Mouse (Mus musculus): ENCODE results near the gene Gm11492. TPM values are rescaled to one million over a fixed set of nuclear protein-coding genes. Genes with fewer than 3 reads are reported as not detected.

Gm11492 gene
- total and polyA plus RNA-seq, 3 experiments, result not detected

DNA sequence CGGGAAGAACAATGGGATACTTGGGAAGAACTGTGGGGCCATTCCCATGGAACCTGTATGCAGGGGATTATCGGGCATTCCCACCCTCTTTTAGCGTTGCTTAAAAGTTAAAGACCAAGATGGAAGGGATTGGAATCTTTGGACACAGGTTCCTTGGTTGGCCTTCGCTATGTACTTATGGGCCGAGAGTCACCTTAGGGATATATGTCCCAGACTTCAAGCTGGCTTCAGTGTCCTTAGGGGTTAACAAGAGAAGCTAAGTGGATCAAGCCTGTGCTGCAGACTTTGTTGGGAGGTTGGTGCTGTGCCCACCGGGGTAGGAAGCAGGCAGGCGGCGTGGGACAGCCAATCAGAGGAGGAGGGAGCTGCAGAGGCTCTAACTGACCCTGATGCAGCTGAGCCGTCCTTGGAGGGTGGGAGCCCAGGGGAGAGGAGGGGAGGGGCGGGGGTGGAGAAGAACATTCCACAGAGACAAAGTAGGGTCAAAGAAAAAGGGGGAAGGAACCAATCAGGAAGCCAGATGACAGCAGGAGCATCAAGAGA is 14.2 kb downstream of the Gm11492 start:
- peaks cover 0 to 2% of the 10 kb centered on the region in 2 experiments; a peak in 1 of 4 replicates for H3K36me3 ChIP-seq (ENCODE audit: control insufficient read depth in 1 of 2, insufficient read depth in 2 of 2, low read length in 2 of 2)
- H3K9me3 ChIP-seq (replicated peaks; ENCODE audit: insufficient read depth, low read length), result no peaks in the 10 kb centered on the region
- H3K27ac ChIP-seq (ENCODE audit: control insufficient read depth, low read depth, low read length), result no peak overlapping the region
- TF ChIP-seq TAL1 (IDR thresholded peaks at IDR 0.05; ENCODE audit: low read length), result no peak
- TF ChIP-seq MAFK (IDR thresholded peaks at IDR 0.05; ENCODE audit: borderline replicate concordance, low read depth, low read length), result no peak
- TF ChIP-seq CHD2 (IDR thresholded peaks at IDR 0.05; ENCODE audit: low read length), result no peak
- no peak for TF ChIP-seq POLR2AphosphoS5 (IDR thresholded peaks at IDR 0.05; ENCODE audit: borderline replicate concordance, low read depth, low read length)
- no peak for TF ChIP-seq SIN3A (IDR thresholded peaks at IDR 0.05; ENCODE audit: low read length)
- TF ChIP-seq MYB (IDR thresholded peaks at IDR 0.05; ENCODE audit: low read depth, low read length), result no peak
- no peak for TF ChIP-seq SMC3 (IDR thresholded peaks at IDR 0.05; ENCODE audit: low read depth, low read length)
- TF ChIP-seq E2F4 (IDR thresholded peaks at IDR 0.05; ENCODE audit: borderline replicate concordance, low read depth, low read length), result no peak
- no peak for TF ChIP-seq HCFC1 (IDR thresholded peaks at IDR 0.05; ENCODE audit: low read depth, low read length)
- no peak for TF ChIP-seq JUND (IDR thresholded peaks at IDR 0.05; ENCODE audit: low read depth, low read length)
- TF ChIP-seq NELFE (IDR thresholded peaks at IDR 0.05; ENCODE audit: low read depth, low read length), result no peak
- TF ChIP-seq BHLHE40 (IDR thresholded peaks at IDR 0.05; ENCODE audit: borderline replicate concordance, low read depth, low read length), result no peak
- TF ChIP-seq MAX (IDR thresholded peaks at IDR 0.05; ENCODE audit: low read length), result no peak
- no peak for TF ChIP-seq USF2 (IDR thresholded peaks at IDR 0.05; ENCODE audit: borderline replicate concordance in 1 of 2, insufficient read depth in 1 of 2, low read depth in 1 of 2, low read length in 2 of 2)
- TF ChIP-seq USF1 (IDR thresholded peaks at IDR 0.05; ENCODE audit: low read depth, low read length), result no peak
- no peak for TF ChIP-seq EP300 (IDR thresholded peaks at IDR 0.05; ENCODE audit: low read depth in 1 of 2, low read length in 2 of 2)
- TF ChIP-seq GATA1 (IDR thresholded peaks at IDR 0.05; ENCODE audit: low read depth, low read length), result no peak
- no peak overlapping the region for H3K9ac ChIP-seq (ENCODE audit: control insufficient read depth, low read depth, low read length, poor library complexity, severe bottlenecking)
- H3K4me1 ChIP-seq (ENCODE audit: control insufficient read depth in 1 of 2, insufficient read depth in 2 of 2, low read length in 2 of 2), result peaks cover 2 to 15% of the 10 kb centered on the region in 2 experiments; a peak in 3 of 4 replicates
- DNase-seq (ENCODE audit: low read depth, low spot score), result no peak
- no peak overlapping the region for H3K4me3 ChIP-seq (ENCODE audit: control insufficient read depth in 1 of 2, insufficient read depth in 1 of 2, low read depth in 2 of 2, low read length in 2 of 2)
- no peaks in the 10 kb centered on the region; a peak in 2 of 4 replicates for H3K27me3 ChIP-seq (ENCODE audit: control insufficient read depth in 1 of 2, insufficient read depth in 2 of 2, low read length in 2 of 2)
- no peaks in the 10 kb centered on the region for H3K79me2 ChIP-seq (ENCODE audit: control insufficient read depth, insufficient read depth, low read length, poor library complexity)

DNA sequence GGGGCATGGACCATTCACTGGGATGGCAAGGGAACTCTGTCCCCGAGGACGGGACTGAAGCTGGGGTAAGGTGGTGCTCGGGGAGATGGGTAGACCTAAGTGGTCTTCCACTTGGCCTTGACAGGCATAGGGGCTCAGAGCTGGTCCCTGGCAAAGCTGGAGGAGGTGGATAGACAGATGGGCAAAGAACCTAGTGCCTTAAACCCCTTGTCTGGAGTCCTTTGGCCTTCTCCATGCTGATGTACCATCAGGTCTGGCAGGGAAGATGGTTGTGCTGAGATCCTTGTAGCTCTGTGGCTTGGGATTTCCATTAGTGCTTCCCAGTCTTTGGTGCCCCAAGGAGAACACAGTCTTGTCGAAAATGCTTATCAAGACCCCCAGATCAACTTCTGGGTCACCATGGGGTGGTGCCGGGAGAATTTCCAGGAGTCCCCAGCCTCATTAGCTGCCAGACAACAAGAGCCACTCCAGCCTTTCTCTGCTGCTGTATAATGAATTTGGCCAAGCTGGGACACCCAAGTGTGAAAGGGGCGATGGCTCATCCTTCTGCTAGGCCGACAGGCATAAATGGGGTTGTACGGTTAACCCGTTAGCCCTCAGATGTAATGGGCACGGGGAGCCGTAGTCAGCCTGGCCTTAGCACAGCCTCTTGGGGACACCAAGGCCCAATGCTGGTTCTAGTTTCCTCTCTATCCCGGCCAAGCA is 14.9 kb downstream of the Gm11492 start:
- Histone ChIP-seq H3K27ac (ENCODE audit: control insufficient read depth, low read depth, low read length) (no peak overlapping the region), H3K79me2 (ENCODE audit: control insufficient read depth, insufficient read depth, low read length, poor library complexity) (no peaks in the 10 kb centered on the region), H3K36me3 (ENCODE audit: control insufficient read depth in 1 of 2, insufficient read depth in 2 of 2, low read length in 2 of 2) (peaks cover 0 to 2% of the 10 kb centered on the region in 2 experiments; a peak in 1 of 4 replicates), H3K4me1 (ENCODE audit: control insufficient read depth in 1 of 2, insufficient read depth in 2 of 2, low read length in 2 of 2) (peaks cover 2 to 15% of the 10 kb centered on the region in 2 experiments; a peak in 3 of 4 replicates), H3K9ac (ENCODE audit: control insufficient read depth, low read depth, low read length, poor library complexity, severe bottlenecking) (no peak overlapping the region), H3K9me3 (replicated peaks; ENCODE audit: insufficient read depth, low read length) (no peaks in the 10 kb centered on the region), H3K4me3 (ENCODE audit: control insufficient read depth in 1 of 2, insufficient read depth in 1 of 2, low read depth in 2 of 2, low read length in 2 of 2) (no peak overlapping the region), H3K27me3 (ENCODE audit: control insufficient read depth in 1 of 2, insufficient read depth in 2 of 2, low read length in 2 of 2) (no peaks in the 10 kb centered on the region; a peak in 2 of 4 replicates)
- DNase-seq (ENCODE audit: low read depth, low spot score), result no peak
- TF ChIP-seq GATA1 (IDR thresholded peaks at IDR 0.05; ENCODE audit: low read depth, low read length), result no peak
- no peak for TF ChIP-seq JUND (IDR thresholded peaks at IDR 0.05; ENCODE audit: low read depth, low read length)
- TF ChIP-seq MAX (IDR thresholded peaks at IDR 0.05; ENCODE audit: low read length), result no peak
- TF ChIP-seq POLR2AphosphoS2 (IDR thresholded peaks at IDR 0.05; ENCODE audit: low read length), result no peak
- no peak for TF ChIP-seq RAD21 (IDR thresholded peaks at IDR 0.05; ENCODE audit: low read depth, low read length)
- TF ChIP-seq ELF1 (IDR thresholded peaks at IDR 0.05; ENCODE audit: low read depth, low read length), result no peak
- TF ChIP-seq ETS1 (IDR thresholded peaks at IDR 0.05; ENCODE audit: low read depth, low read length), result no peak
- TF ChIP-seq USF2 (IDR thresholded peaks at IDR 0.05; ENCODE audit: borderline replicate concordance in 1 of 2, insufficient read depth in 1 of 2, low read depth in 1 of 2, low read length in 2 of 2), result no peak
- TF ChIP-seq POLR2AphosphoS5 (IDR thresholded peaks at IDR 0.05; ENCODE audit: borderline replicate concordance, low read depth, low read length), result no peak
- TF ChIP-seq NELFE (IDR thresholded peaks at IDR 0.05; ENCODE audit: low read depth, low read length), result no peak
- no peak for TF ChIP-seq BHLHE40 (IDR thresholded peaks at IDR 0.05; ENCODE audit: borderline replicate concordance, low read depth, low read length)
- TF ChIP-seq EP300 (IDR thresholded peaks at IDR 0.05; ENCODE audit: low read depth in 1 of 2, low read length in 2 of 2), result no peak

All from MEL (cell line).